Mouse (Mus musculus): Measurements from ENCODE around the gene Cacng3.

Gene Cacng3

DNA sequence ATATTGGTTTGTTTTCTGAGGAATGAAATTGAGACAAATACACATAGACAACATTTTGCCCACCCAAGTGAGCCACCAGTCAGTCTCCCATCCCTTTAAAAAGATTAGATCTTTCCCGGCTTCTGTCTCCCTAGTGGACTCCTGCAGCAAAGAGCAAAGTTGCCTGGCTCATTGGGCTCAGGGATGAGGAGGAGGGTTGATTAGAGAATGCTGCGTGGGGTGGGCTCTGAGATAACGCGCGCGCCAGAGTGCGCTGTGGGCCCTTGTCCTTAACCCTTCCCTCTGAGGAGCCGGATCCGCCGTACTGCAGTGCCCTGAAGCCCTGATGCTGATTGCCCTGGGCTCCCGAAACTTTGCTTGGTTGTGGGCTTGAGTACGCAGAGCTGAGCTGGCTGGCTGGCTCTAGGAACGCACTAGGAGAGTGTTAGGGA is at the start of gene Cacng3:
Gene Cacng3 (plus strand): TSS at position 51 of the 431 bp plus-strand sequence.
- DNase-seq (ENCODE audit: low spot score in 2 of 2) = no peak

GRCm38 (mm10) chr7:122622125-122622774 is 48.0 kb upstream of the Cacng3 start:
- no peak for DNase-seq (ENCODE audit: low spot score in 2 of 2)

GRCm38 (mm10) chr7:122623753-122624152 is 46.5 kb upstream of the Cacng3 start:
- no peak for DNase-seq (ENCODE audit: low spot score in 2 of 2)

DNA sequence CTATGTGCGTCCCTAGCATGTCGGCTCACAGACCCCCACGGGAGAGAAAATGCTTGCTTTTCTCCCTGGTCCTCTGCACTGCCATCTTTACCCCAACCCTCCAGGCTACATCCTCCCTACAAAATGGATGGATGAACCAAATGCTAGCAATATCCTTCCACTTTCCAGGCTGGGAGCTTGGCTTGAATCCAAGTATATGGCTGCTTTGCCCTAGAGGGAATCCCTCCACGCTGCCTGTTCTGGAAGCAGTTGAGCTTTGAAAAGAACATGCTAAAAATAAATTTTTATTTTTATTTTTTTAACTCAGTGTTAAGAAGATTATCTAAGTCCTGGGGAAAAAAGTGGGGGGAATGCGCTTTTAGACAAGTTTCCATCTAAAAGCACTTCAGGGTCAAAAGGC is 42.2 kb upstream of the Cacng3 start:
- no peak for DNase-seq (ENCODE audit: low spot score in 2 of 2)

- DNase-seq (ENCODE audit: low spot score in 2 of 2) = no peak
Observed at GRCm38 (mm10) chr7:122630386-122630785, 39.9 kb upstream of the Cacng3 start.

DNA sequence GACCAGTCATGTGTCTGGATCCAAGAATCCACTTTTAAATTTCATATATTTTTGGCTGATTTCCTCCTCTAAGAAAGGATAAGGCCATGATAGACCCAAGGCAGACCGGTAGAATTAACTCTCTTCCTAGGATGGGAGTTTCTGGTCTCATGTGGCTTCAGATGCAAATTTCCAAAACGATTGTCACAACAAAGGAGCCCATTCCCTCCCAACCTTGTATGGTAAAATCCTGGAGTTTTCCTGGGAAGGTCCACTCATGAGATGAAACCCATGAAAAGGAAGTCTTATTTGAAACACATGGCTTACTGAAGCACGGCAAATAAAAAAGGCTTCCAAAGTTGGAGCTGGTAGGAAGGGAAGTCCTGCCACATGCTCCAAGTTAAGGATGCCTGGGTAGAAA is 39.1 kb upstream of the Cacng3 start:
- DNase-seq (ENCODE audit: low spot score in 2 of 2) = no peak

DNA sequence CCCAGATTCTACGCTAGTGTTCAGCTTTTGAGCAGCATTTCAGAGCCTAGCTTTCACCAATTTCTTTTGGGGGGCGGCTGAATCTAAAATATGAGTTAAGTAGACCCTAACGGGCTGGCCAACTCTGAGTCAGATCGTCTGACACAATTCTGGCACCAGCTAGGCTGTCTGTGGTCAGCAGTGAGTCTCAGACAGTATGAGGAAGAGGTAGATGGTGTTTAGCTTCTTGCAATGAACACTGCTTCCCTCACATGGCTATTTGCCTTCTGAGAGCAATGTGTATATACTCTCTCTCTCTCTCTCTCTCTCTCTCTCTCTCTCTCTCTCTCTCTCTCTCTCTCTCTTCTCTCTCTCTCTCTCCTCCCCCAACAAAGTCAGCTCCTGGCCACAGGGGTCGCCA is 37.3 kb upstream of the Cacng3 start:
- DNase-seq (ENCODE audit: low spot score in 2 of 2) = no peak

DNA sequence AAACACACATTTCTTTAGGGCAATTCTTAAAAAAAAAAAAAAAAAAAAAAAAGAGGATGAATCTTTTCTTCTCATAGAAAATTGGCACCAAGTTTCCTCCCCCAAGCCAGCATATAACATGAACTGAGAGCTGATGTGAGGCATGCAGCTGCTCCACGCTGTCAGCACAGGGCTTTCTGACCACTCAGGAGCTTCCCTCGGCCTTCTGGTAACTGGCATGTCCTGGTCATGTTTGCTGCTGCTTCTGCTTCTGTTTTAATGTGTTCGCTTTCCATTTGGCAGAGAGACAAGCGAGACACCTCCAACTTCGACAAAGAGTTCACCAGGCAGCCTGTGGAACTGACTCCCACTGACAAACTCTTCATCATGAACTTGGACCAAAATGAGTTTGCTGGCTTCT is 36.8 kb upstream of the Cacng3 start:
- no peak for DNase-seq (ENCODE audit: low spot score in 2 of 2)

DNA sequence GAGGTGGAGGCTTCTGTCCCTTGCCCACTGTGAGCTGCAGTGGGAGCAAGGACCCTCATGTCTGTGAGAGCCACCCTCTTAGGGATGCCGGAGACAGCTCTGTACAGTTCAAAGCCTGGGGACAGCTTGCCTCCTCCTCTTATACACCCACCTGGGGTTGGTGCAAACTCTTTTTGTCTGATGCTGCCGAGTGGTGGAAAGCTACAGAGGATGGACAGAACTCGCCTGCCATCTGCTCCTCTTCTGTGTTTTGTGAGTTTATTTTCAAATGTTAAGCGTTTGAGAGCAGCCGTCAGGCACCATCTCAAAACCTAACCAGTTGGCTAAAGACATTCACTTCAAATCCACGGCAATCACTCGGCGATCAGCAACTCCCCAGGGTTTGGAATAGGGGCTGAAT is 26.6 kb upstream of the Cacng3 start:
- DNase-seq (ENCODE audit: low spot score in 2 of 2) = no peak

DNA sequence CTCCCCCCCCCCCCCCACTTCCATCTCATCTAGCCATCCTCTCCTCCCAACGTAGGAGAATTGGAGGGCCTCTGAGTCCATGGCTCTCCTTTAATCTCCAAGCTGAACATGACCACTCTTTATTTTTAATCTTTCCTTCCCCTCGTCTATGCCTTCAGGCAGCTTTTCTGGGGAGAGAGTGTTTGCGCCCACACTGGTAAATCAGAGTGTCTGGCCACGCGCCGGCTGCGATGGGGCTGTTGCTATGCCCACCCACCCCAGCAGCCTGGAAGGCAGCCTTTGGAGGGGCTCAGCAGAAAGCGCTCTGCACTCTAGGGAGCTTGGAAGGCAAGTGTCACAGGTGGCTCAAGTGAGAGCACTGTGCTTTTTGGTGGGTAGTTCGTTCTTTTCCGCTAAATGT is 21.0 kb upstream of the Cacng3 start:
- no peak for DNase-seq (ENCODE audit: low spot score in 2 of 2)

GRCm38 (mm10) chr7:122652523-122652922 is 17.8 kb upstream of the Cacng3 start:
- no peak for DNase-seq (ENCODE audit: low spot score in 2 of 2)

DNA sequence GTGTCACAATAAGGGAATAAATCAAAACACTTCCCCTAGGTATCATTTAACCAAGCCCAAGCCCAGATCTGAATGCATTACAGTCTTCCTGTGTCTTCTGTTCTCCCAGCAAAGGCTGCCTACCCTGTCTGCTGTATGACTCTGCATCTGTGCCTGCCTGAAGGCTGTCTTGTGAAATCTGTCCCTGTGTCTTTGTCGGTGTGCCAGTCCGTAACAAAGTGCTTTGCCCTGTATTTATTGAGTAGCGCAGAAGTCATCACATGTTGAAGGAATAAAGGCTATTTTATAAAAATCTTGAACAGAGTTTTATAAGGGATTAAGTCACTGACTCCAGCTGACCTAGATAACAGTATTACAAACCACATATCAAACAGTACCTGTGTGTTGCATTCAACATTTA is 13.6 kb upstream of the Cacng3 start:
- DNase-seq (ENCODE audit: low spot score in 2 of 2) = no peak

DNA sequence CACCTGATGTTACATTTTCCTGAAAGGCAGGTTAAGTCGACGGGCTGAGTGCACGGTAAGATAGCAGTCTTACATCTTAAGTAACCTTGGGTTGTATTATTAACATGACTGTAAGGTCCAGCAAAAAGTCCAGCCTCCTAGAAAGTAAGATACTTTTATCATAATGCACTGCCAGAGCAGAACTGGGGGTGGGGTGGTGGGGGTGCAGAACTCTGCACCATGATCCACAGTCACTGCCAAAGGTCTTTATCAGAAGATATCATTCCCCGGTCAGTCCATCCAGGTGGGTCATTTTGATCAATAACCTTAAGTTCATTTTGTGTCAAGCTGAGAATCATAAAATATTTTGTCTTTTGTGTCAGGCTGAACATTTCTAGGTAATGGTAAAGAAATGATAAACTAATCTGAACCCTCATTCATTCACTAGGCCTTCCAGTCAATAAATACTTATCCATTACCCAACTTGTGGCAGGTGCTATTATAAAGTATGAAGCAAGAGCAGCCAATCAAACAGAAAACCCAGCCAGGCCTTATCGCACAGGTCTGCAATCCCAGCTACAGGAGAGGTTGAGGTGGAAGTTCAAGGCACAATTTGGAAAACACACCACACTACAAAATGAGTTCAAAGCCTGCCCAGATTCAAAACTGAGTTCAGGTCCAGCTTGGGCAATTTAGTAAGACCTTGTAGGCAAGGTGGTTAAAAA is 12.7 kb upstream of the Cacng3 start:
- DNase-seq (ENCODE audit: low spot score in 2 of 2) = no peak

GRCm38 (mm10) chr7:122665311-122666049 is 4.8 kb upstream of the Cacng3 start:
- no peak for DNase-seq (ENCODE audit: low spot score in 2 of 2)

- DNase-seq (ENCODE audit: low spot score in 2 of 2) = no peak
Observed at GRCm38 (mm10) chr7:122667903-122668302, 2.4 kb upstream of the Cacng3 start.

- peak; percentile 75 to 84 for DNase-seq (ENCODE audit: low spot score in 2 of 2)
Observed at GRCm38 (mm10) chr7:122670873-122671641, 765 bp downstream of the Cacng3 start.

DNA sequence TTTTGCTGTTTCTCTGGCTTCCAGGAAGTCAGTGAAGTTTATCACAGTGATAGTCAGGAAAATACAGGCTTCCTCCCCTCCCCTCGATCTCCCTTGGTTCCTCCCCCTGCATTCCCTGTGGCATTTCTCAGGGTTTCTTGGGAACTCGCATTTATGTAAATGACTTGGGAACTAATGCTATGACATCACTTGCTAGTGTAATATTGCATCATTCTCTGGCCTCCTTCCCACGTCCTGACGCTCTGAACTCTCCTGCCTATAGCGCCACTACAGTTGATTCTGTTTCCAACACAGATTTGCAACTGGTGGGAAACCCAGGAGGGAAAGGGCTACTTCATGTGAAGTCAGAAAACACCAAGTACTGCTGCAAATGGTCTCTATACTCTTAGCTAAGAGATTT is 2.7 kb downstream of the Cacng3 start:
- DNase-seq (ENCODE audit: low spot score in 2 of 2) = no peak

DNA sequence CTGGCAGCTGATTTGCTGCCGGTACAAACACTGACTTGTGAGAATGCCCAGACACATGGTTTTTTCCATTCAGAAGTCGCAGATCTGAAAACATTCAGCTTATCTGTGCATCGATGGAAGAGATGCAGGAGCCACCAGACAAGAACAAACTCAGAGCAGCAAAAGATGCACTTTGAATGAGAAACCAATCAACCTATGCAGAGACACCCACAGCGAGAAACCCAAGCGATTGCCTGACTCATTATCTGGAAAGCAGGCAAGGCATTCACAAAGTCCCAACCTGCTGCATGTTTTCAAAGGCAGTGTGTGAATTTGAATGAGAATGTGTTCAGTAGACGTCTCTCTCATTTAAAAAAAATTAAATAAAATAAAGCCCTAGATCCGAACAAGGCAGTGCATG is 4.9 kb downstream of the Cacng3 start:
- no peak for DNase-seq (ENCODE audit: low spot score in 2 of 2)

DNA sequence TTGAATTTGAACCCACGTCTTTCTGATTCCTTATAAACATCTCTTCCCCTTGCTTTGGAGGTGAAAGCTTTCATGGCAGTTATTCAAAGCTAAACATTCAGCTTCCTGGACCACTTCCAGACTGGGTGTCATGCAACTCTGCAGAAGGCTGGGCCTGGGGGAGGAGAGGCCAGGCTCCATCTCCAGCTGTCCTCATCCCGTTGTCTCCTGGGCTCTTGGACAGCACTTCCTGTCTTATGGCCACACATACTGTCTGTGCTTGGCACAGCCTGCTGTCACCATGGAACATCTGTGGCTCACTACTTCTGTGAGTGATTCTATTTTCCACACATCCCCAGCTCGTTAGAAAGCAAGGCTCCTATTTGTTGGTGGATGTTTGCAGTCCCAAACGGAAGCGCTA is 31.5 kb downstream of the Cacng3 start:
- DNase-seq (ENCODE audit: low spot score in 2 of 2) = no peak

DNA sequence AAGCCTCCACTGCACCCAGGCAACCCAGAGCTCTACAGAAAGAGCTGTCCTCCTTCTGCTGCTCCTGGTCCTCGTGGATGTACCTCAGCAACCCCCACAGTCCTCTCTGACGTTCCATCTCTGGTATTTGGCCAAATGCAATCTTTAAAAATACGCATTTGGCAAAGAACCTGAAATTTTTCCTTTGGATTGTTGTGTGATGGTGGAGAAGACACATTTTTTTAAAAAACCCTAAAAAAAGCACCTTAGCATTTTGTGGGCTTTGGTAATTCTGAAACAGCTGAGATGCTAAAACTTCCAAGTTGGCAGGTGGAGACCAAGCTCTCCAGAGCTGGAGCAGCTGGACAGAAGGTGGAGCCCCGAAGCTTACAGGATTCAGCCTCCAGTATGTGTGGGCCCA is 32.2 kb downstream of the Cacng3 start:
- no peak for DNase-seq (ENCODE audit: low spot score in 2 of 2)

DNA sequence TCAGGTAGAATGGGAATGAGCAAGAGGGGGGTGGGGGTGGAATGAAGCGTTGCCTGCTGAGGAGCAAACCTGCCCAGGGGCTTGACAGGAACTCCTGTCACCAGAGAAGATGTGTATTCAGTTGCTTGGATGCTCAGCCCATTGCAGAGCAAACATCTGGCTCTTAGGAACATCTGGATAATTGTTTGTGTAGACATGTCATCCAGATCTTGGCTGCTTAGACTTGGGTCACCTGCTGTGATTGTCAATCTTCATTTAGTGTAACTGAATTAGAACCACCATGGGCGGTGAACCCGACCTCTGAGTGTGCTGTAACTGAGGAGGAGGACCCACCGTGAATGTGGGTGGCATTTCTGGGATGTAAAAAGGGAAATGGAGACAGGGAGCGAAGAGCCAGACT is 36.4 kb downstream of the Cacng3 start:
- DNase-seq (ENCODE audit: low spot score in 2 of 2) = no peak

DNA sequence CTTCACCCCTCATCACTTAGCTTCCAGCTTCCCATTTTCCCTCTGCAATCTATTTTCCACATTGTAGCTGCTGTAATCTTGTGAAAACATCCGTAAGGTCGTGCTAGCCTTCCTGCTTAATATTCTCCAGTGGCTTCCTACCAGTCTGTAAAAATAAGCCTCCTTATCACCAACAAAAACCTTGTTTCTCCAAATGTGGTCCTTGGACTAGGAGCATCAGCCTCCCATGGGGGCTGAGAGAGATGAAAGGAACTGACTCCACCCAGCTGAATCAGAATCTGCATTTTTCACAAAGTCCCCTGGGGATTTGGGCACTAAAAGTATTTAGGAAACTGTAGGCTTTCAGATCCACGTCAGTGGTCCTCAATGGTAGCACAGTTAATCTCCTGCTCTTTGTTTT is 46.0 kb downstream of the Cacng3 start:
- no peak for DNase-seq (ENCODE audit: low spot score in 2 of 2)

Data from urinary bladder, postnatal 36 days (tissue).